Mouse (Mus musculus): ENCODE results near the gene Wbp4. TPM values are rescaled to one million over a fixed set of nuclear protein-coding genes. Genes with fewer than 3 reads are reported as not detected.

The Wbp4 gene
- polyA plus RNA-seq, 1 experiment from 2014 or later: 41.5 TPM

- 68% methylated on average over 2 of the region's 2 CpGs for WGBS
- ATAC-seq (ENCODE audit: insufficient read depth, low FRiP score, low read depth): no peak
- H3K4me3 ChIP-seq (replicated peaks): no peak overlapping the region
- no peak overlapping the region for H3K4me2 ChIP-seq
- H3K36me3 ChIP-seq: no peaks in the 10 kb centered on the region
- no peak overlapping the region for H3K9ac ChIP-seq
- H3K27me3 ChIP-seq (replicated peaks): no peaks in the 10 kb centered on the region
- peaks cover 4% of the 10 kb centered on the region; the same call in 1 of the 2 replicates for H3K4me1 ChIP-seq
- no peak overlapping the region; the same call in 1 of the 2 replicates for H3K27ac ChIP-seq
- H3K9me3 ChIP-seq: no peaks in the 10 kb centered on the region
Observed at GRCm38 (mm10) chr14:79518123-79518522, 36.8 kb upstream of the Wbp4 start.

- H3K9me3 ChIP-seq: no peaks in the 10 kb centered on the region
- 78% methylated on average over 8 of the region's 8 CpGs for WGBS
- H3K4me3 ChIP-seq (replicated peaks): peak overlapping the region; percentile 37; the same call in 1 of the 2 replicates
- no peak for ATAC-seq (ENCODE audit: insufficient read depth, low FRiP score, low read depth)
- peaks cover 4% of the 10 kb centered on the region; the same call in 1 of the 2 replicates for H3K4me1 ChIP-seq
- H3K36me3 ChIP-seq: no peaks in the 10 kb centered on the region
- H3K9ac ChIP-seq: no peak overlapping the region
- no peaks in the 10 kb centered on the region for H3K27me3 ChIP-seq (replicated peaks)
- no peak overlapping the region for H3K27ac ChIP-seq
- peak overlapping the region; percentile 42 for H3K4me2 ChIP-seq
Observed at GRCm38 (mm10) chr14:79517185-79517740, 35.9 kb upstream of the Wbp4 start.

GRCm38 (mm10) chr14:79516751-79517150, 35.4 kb upstream of the Wbp4 start:
- Histone ChIP-seq H3K4me1 (peaks cover 4% of the 10 kb centered on the region; the same call in 1 of the 2 replicates), H3K27ac (peak overlapping the region; percentile 88; the same call in 1 of the 2 replicates), H3K4me3 (replicated peaks) (peak overlapping the region; percentile 37; the same call in 1 of the 2 replicates), H3K36me3 (no peaks in the 10 kb centered on the region), H3K9me3 (no peaks in the 10 kb centered on the region), H3K27me3 (replicated peaks) (no peaks in the 10 kb centered on the region), H3K4me2 (peak overlapping the region; percentile 42), H3K9ac (no peak overlapping the region)
- ATAC-seq (ENCODE audit: insufficient read depth, low FRiP score, low read depth): no peak
- 61% methylated on average over 2 of the region's 2 CpGs for WGBS

- 0 out of 2 replicates have a peak, but pooled peaks cover 1% of the 10 kb centered on the region for H3K4me1 ChIP-seq
- no peak for ATAC-seq (ENCODE audit: insufficient read depth, low FRiP score, low read depth)
- peak overlapping the region; percentile 42 for H3K4me2 ChIP-seq
- H3K27ac ChIP-seq: peak overlapping the region; percentile 88
- no peaks in the 10 kb centered on the region for H3K36me3 ChIP-seq
- H3K9ac ChIP-seq: no peak overlapping the region
- H3K9me3 ChIP-seq: no peaks in the 10 kb centered on the region
- peak overlapping the region; percentile 37 for H3K4me3 ChIP-seq (replicated peaks)
- no peaks in the 10 kb centered on the region for H3K27me3 ChIP-seq (replicated peaks)
- 68% methylated on average over 5 of the region's 5 CpGs for WGBS
Observed at GRCm38 (mm10) chr14:79516243-79516610, 34.9 kb upstream of the Wbp4 start.

- ATAC-seq (ENCODE audit: insufficient read depth, low FRiP score, low read depth): peak; percentile 92
- no peaks in the 10 kb centered on the region for H3K36me3 ChIP-seq
- 55% methylated on average over 8 of the region's 8 CpGs for WGBS
- peak overlapping the region; percentile 88 for H3K27ac ChIP-seq
- peak overlapping the region; percentile 37 for H3K4me3 ChIP-seq (replicated peaks)
- H3K4me1 ChIP-seq: no peaks in the 10 kb centered on the region
- H3K9ac ChIP-seq: peak overlapping the region; percentile 2; the same call in 1 of the 2 replicates
- H3K27me3 ChIP-seq (replicated peaks): no peaks in the 10 kb centered on the region
- no peaks in the 10 kb centered on the region for H3K9me3 ChIP-seq
- H3K4me2 ChIP-seq: peak overlapping the region; percentile 42
Observed at GRCm38 (mm10) chr14:79515511-79516242, 34.4 kb upstream of the Wbp4 start.

GRCm38 (mm10) chr14:79515100-79515499, 33.8 kb upstream of the Wbp4 start:
- peak; percentile 85 for ATAC-seq (ENCODE audit: insufficient read depth, low FRiP score, low read depth)
- H3K9ac ChIP-seq: no peak overlapping the region
- H3K4me3 ChIP-seq (replicated peaks): peak overlapping the region; percentile 37; the same call in 1 of the 2 replicates
- H3K27ac ChIP-seq: peak overlapping the region; percentile 88
- no peaks in the 10 kb centered on the region for H3K27me3 ChIP-seq (replicated peaks)
- no peaks in the 10 kb centered on the region for H3K4me1 ChIP-seq
- no peaks in the 10 kb centered on the region for H3K9me3 ChIP-seq
- no peaks in the 10 kb centered on the region for H3K36me3 ChIP-seq
- WGBS: 57% methylated on average over 8 of the region's 8 CpGs
- peak overlapping the region; percentile 42 for H3K4me2 ChIP-seq

- Histone ChIP-seq H3K9me3 (no peaks in the 10 kb centered on the region), H3K4me1 (peaks cover 2% of the 10 kb centered on the region; the same call in 1 of the 2 replicates), H3K4me3 (replicated peaks) (no peak overlapping the region), H3K36me3 (no peaks in the 10 kb centered on the region), H3K4me2 (no peak overlapping the region), H3K27me3 (replicated peaks) (no peaks in the 10 kb centered on the region), H3K9ac (no peak overlapping the region), H3K27ac (no peak overlapping the region; the same call in 1 of the 2 replicates)
- 73% methylated on average over 2 of the region's 2 CpGs for WGBS
- no peak for ATAC-seq (ENCODE audit: insufficient read depth, low FRiP score, low read depth)
Observed at GRCm38 (mm10) chr14:79513951-79514350, 32.6 kb upstream of the Wbp4 start.

- no peaks in the 10 kb centered on the region for H3K27me3 ChIP-seq (replicated peaks)
- ATAC-seq (ENCODE audit: insufficient read depth, low FRiP score, low read depth): no peak
- peaks cover 4% of the 10 kb centered on the region; the same call in 1 of the 2 replicates for H3K4me1 ChIP-seq
- no peak overlapping the region for H3K4me2 ChIP-seq
- no peaks in the 10 kb centered on the region for H3K9me3 ChIP-seq
- H3K27ac ChIP-seq: no peak overlapping the region
- H3K9ac ChIP-seq: no peak overlapping the region
- H3K4me3 ChIP-seq (replicated peaks): no peak overlapping the region
- WGBS: 54% methylated on average over 1 of the region's 1 CpGs
- no peaks in the 10 kb centered on the region for H3K36me3 ChIP-seq
Observed at GRCm38 (mm10) chr14:79511521-79511920, 30.2 kb upstream of the Wbp4 start.

GRCm38 (mm10) chr14:79508662-79509305, 27.5 kb upstream of the Wbp4 start:
- H3K36me3 ChIP-seq: no peaks in the 10 kb centered on the region
- no peak overlapping the region for H3K9ac ChIP-seq
- no peak for ATAC-seq (ENCODE audit: insufficient read depth, low FRiP score, low read depth)
- H3K4me3 ChIP-seq (replicated peaks): no peak overlapping the region
- no peak overlapping the region for H3K4me2 ChIP-seq
- H3K9me3 ChIP-seq: no peaks in the 10 kb centered on the region
- H3K4me1 ChIP-seq: peaks cover 5% of the 10 kb centered on the region
- WGBS: 71% methylated on average over 9 of the region's 9 CpGs
- H3K27me3 ChIP-seq (replicated peaks): no peaks in the 10 kb centered on the region
- H3K27ac ChIP-seq: no peak overlapping the region

- Histone ChIP-seq H3K4me3 (replicated peaks) (no peak overlapping the region), H3K4me2 (no peak overlapping the region), H3K9ac (no peak overlapping the region), H3K9me3 (no peaks in the 10 kb centered on the region), H3K4me1 (peaks cover 6% of the 10 kb centered on the region), H3K27ac (no peak overlapping the region; the same call in 1 of the 2 replicates), H3K36me3 (no peaks in the 10 kb centered on the region), H3K27me3 (replicated peaks) (no peaks in the 10 kb centered on the region)
- 64% methylated on average over 1 of the region's 1 CpGs for WGBS
- no peak for ATAC-seq (ENCODE audit: insufficient read depth, low FRiP score, low read depth)
Observed at GRCm38 (mm10) chr14:79507846-79508245, 26.5 kb upstream of the Wbp4 start.

GRCm38 (mm10) chr14:79506207-79506606, 24.9 kb upstream of the Wbp4 start:
- Histone ChIP-seq H3K9ac (no peak overlapping the region), H3K36me3 (no peaks in the 10 kb centered on the region), H3K27me3 (replicated peaks) (no peaks in the 10 kb centered on the region), H3K27ac (no peak overlapping the region), H3K4me1 (peaks cover 6% of the 10 kb centered on the region), H3K4me2 (no peak overlapping the region), H3K9me3 (no peaks in the 10 kb centered on the region), H3K4me3 (replicated peaks) (no peak overlapping the region)
- peak; percentile 81; the same call in 1 of the 2 replicates for ATAC-seq (ENCODE audit: insufficient read depth, low FRiP score, low read depth)
- 70% methylated on average over 9 of the region's 9 CpGs for WGBS

Data from stomach, embryonic 15.5 days (tissue).